Mouse (Mus musculus) hindbrain, embryonic 11.5 days (tissue): Measurements from ENCODE around the gene Ppil6. TPM values are rescaled to one million over a fixed set of nuclear protein-coding genes. Genes with fewer than 3 reads are reported as not detected.

Experiments
- ATAC-seq: fragments of 200-750 bp; cut with Nextera tagmentation; 2 replicates; pipeline ENCODE4 v1.8.0; 2017; ENCODE audit warnings: mild to moderate bottlenecking, moderate TSS enrichment, moderate library complexity; ENCODE audit not compliant: low FRiP score
- DNase-seq: peaks from one replicate; pipeline ENCODE4 v3.0.0-alpha.2; 2015; ENCODE audit warnings: low spot score
- H3K27ac ChIP-seq: fragments of 300-500 bp; sonication (generic); 2 replicates; pipeline ENCODE4 v1.5.1; 2014; ENCODE audit warnings: mild to moderate bottlenecking, low read depth, low read length
- H3K27me3 ChIP-seq: fragments of 300-500 bp; sonication (generic); 2 replicates; pipeline ENCODE4 v1.6.1; 2014; ENCODE audit warnings: mild to moderate bottlenecking, low read length, moderate library complexity, mixed read lengths; ENCODE audit not compliant: control insufficient read depth, insufficient read depth
- H3K36me3 ChIP-seq: fragments of 300-500 bp; sonication (generic); 2 replicates; pipeline ENCODE4 v1.6.1; 2014; ENCODE audit warnings: mild to moderate bottlenecking, low read length, moderate library complexity, mixed read lengths; ENCODE audit not compliant: control insufficient read depth, insufficient read depth
- H3K4me1 ChIP-seq: fragments of 300-500 bp; sonication (generic); replicated peaks from 2 replicates; pipeline ENCODE4 v1.6.1; 2014; ENCODE audit warnings: low read length, mixed read lengths; ENCODE audit not compliant: control insufficient read depth, insufficient read depth
- H3K4me2 ChIP-seq: fragments of 300-500 bp; sonication (generic); replicated peaks from 2 replicates; pipeline ENCODE4 v1.6.1; 2014; ENCODE audit warnings: mild to moderate bottlenecking, low read depth, low read length
- H3K4me3 ChIP-seq: fragments of 300-500 bp; sonication (generic); 2 replicates; pipeline ENCODE4 v1.5.1; 2014; ENCODE audit warnings: low read depth, low read length
- H3K9ac ChIP-seq: fragments of 300-500 bp; sonication (generic); 2 replicates; pipeline ENCODE4 v1.6.1; 2014; ENCODE audit warnings: low read depth, low read length
- H3K9me3 ChIP-seq: fragments of 300-500 bp; sonication (generic); 2 replicates; pipeline ENCODE4 v1.6.1; 2016; ENCODE audit warnings: low read length; ENCODE audit not compliant: control insufficient read depth
- WGBS: fragments of 180-500 bp; shearing (Covaris S2); extraction: QIAGEN DNeasy Blood & Tissue Kit; methylation state at CpG from one replicate; pipeline ENCODE4 v1.1.7; 2014; 5-methylcytosine and 5-hydroxymethylcytosine counted together
- polyA plus RNA-seq: library from polyadenylated mRNA; unstranded; fragments of >200 nt; fragmentation: Nextera tagmentation; extraction: Ambion mirVana; gene quantifications from 2 replicates; pipeline ENCODE4 v1.2.1, GENCODE M21; 2014

The Ppil6 gene
- polyA plus RNA-seq, 1 experiment from 2014 or later: 1.3 TPM

DNA sequence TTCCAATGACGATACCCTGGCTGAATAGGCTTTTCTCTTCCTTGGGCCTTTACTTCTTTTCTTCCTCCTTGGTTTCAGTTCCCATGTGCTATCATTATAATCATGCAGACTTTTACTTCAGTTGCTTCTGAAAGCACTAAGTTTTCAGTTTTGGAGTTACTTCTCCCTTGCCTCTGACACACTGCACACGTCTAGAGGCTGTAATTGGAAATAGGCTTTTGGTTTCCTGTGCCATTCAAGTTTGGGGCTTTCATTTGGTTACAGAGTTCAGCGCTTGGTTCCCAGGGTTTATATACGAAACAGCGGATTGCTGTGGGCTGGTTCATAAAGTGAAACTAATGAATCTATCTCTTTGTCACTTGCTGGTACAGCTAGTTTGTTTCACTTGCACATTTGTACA, 39.7 kb downstream of the Ppil6 start:
- Histone ChIP-seq H3K27me3 (no peaks in the 10 kb centered on the region), H3K9me3 (no peaks in the 10 kb centered on the region), H3K36me3 (peaks cover 9% of the 10 kb centered on the region; the same call in 1 of the 2 replicates), H3K4me1 (no peaks in the 10 kb centered on the region), H3K4me3 (no peak overlapping the region), H3K4me2 (no peak overlapping the region), H3K9ac (no peak overlapping the region), H3K27ac (no peak overlapping the region)
- DNase-seq (no peak), ATAC-seq (no peak)
- WGBS: 95% methylated on average over 5 of the region's 5 CpGs

DNA sequence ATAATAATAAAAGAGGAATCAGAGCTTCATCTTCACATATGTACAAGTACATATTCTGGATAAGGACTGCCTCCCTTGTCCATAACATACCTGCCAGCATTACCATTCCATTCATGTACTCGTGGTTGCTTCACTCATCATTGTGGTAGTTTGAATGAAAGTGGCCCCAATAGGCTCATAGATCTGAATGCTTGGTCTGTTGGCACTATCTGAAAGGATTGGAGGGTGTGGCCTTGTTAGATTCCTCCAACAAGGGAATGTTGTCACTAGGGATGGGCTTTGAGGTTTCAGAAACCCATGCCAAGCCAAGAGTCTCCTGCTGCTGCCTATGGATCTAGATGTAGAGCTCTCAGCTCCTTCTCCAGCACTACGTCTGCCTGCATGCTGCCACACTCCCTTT, 45.8 kb downstream of the Ppil6 start:
- no peak for DNase-seq
- 91% methylated on average over 2 of the region's 2 CpGs for WGBS
- H3K36me3 ChIP-seq: peaks cover 6% of the 10 kb centered on the region; the same call in 1 of the 2 replicates

DNA sequence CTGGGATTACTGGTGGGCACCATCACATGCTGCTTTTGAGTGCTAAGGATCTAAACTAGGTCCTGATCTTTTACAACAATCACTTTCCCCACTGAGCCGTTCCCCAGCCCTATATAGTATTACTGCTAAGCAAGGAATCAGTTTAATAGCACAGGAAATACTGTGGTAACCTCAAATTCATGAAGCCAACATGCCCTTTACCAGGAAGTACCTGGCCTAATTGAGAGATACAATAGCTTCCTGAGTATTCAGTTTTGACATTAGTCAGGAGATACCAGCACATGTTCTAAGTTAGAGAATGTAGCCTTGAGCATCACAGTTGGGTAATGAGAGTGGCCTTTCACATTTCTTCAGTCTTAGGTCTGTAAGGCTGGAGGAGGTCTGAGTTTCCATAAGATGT, 46.5 kb downstream of the Ppil6 start:
- H3K4me1 ChIP-seq: no peaks in the 10 kb centered on the region
- H3K36me3 ChIP-seq: peaks cover 6% of the 10 kb centered on the region; the same call in 1 of the 2 replicates
- H3K4me2 ChIP-seq: no peak overlapping the region
- DNase-seq (no peak), ATAC-seq (no peak)
- no peaks in the 10 kb centered on the region for H3K27me3 ChIP-seq
- H3K9ac ChIP-seq: no peak overlapping the region
- no peak overlapping the region for H3K4me3 ChIP-seq
- H3K27ac ChIP-seq: no peak overlapping the region
- no peaks in the 10 kb centered on the region for H3K9me3 ChIP-seq
- WGBS: 100% methylated on average over 1 of the region's 1 CpGs

More for the DNA sequence above, 45.8 kb downstream of the Ppil6 start:
- no peak overlapping the region for H3K4me3 ChIP-seq
- H3K27me3 ChIP-seq: no peaks in the 10 kb centered on the region
- H3K9ac ChIP-seq: no peak overlapping the region
- no peak overlapping the region for H3K4me2 ChIP-seq
- no peaks in the 10 kb centered on the region for H3K9me3 ChIP-seq
- no peak for ATAC-seq
- H3K27ac ChIP-seq: no peak overlapping the region
- H3K4me1 ChIP-seq: no peaks in the 10 kb centered on the region

DNA sequence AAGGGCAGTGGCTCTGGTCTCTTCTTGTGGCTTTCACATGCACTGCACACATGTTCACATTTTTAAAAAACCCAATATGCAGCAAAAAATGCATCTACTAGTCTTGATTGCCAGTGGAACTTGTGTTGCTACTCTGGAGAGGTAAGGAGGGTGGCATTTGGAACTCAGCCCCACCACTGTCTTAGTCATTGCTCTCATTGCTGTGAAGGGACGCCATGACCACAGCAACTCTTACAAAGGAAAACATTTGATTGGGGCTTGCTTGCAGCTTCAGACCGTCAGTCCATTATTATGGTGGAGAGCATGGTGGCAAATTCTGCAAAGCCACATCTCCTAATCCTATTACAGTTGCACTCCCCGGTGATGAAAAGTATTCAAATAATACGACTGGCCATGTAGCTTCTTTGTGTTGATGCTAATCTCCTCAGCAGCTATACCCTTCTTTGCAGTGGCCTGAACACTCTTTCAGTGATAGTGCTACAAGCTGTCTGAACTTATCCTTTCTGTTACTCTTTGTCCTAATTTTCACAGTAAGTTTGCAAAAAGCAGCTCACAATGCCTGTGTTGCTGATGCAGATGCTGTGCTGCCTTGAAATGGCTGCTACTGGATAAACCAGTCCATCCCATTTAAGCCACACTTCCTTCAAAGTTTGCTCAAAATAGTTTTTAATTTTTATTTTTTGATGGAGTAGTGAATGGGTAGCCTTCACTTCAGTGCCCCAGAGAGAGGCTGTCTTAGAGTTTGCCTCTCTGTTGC, 47.2 kb downstream of the Ppil6 start:
- 91% methylated on average over 4 of the region's 4 CpGs for WGBS
- ATAC-seq (no peak), DNase-seq (no peak)
- no peaks in the 10 kb centered on the region for H3K9me3 ChIP-seq
- H3K4me2 ChIP-seq: no peak overlapping the region
- no peak overlapping the region for H3K9ac ChIP-seq
- no peak overlapping the region for H3K4me3 ChIP-seq
- no peak overlapping the region for H3K27ac ChIP-seq
- H3K27me3 ChIP-seq: no peaks in the 10 kb centered on the region
- no peaks in the 10 kb centered on the region for H3K4me1 ChIP-seq
- peaks cover 6% of the 10 kb centered on the region; the same call in 1 of the 2 replicates for H3K36me3 ChIP-seq

DNA sequence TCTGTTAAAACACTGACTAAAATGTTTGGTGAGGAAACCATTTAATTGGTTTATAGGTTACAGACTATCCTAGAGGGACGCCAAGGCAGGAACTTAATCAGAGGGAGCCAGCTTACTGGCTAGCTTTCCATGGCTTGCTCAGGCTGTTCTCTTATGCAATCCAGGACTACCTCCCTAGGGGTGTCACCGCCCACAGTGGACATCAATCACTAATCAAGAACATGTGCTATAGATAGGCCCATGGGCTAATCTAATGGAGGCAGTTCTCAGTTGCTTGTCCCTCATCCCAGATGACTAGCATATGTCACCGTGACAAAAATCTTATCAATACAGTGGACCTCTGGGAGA, 47.7 kb downstream of the Ppil6 start:
- Histone ChIP-seq H3K4me2 (no peak overlapping the region), H3K4me1 (no peaks in the 10 kb centered on the region), H3K27me3 (no peaks in the 10 kb centered on the region), H3K27ac (no peak overlapping the region), H3K36me3 (peaks cover 5% of the 10 kb centered on the region; the same call in 1 of the 2 replicates), H3K9ac (no peak overlapping the region), H3K9me3 (no peaks in the 10 kb centered on the region), H3K4me3 (no peak overlapping the region)
- WGBS: 91% methylated on average over 3 of the region's 3 CpGs
- DNase-seq (no peak), ATAC-seq (no peak)

DNA sequence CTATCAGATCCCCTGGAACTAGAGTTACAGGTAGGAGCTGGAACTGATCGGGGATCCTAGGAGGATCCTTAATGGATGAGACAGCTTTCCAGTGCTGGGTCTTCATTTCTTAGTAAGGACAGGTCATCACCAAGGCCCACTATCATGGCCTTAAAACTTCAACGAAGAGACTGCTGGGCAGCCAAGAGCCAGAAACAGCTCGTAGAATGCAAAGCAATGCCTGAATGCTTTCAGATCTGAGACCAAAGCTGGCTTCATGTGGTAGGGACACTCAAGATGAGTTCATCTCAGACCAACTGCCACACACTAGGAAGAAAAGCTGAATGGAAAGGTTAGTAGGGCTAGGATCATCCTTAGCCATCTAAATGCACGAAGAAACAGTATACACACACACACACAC, 48.7 kb downstream of the Ppil6 start:
- no peak for ATAC-seq
- H3K4me2 ChIP-seq: no peak overlapping the region
- no peak overlapping the region for H3K9ac ChIP-seq
- no peak for DNase-seq
- no peaks in the 10 kb centered on the region for H3K9me3 ChIP-seq
- H3K36me3 ChIP-seq: 0 out of 2 replicates have a peak, but pooled peaks cover under 1% of the 10 kb centered on the region
- no peak overlapping the region for H3K4me3 ChIP-seq
- no peak overlapping the region for H3K27ac ChIP-seq
- H3K27me3 ChIP-seq: no peaks in the 10 kb centered on the region
- 92% methylated on average over 4 of the region's 4 CpGs for WGBS
- no peaks in the 10 kb centered on the region for H3K4me1 ChIP-seq

DNA sequence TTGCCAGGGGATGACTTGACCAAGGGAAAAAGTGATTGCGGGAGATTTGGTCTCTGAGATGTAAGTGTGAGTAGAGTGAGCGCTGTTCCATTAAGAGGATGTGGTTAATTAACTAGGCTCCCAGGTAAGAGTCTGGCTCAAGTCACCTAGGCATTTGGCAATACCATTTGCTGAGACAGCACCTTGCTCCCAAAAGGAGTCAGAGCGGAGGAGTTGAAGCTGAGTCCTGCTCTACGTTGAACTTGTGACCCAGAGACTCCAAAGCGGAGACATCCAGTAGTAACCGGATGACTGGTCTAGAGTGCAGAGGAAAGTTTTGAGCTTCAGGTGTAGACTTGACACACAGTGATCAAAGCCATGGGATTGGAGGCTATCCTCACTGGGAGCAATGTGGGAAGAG, 51.8 kb downstream of the Ppil6 start:
- H3K36me3 ChIP-seq: no peaks in the 10 kb centered on the region
- no peaks in the 10 kb centered on the region for H3K4me1 ChIP-seq
- no peak overlapping the region for H3K27ac ChIP-seq
- no peaks in the 10 kb centered on the region for H3K27me3 ChIP-seq
- 96% methylated on average over 6 of the region's 6 CpGs for WGBS
- ATAC-seq (no peak), DNase-seq (no peak)
- H3K4me3 ChIP-seq: no peak overlapping the region
- H3K9me3 ChIP-seq: no peaks in the 10 kb centered on the region
- H3K4me2 ChIP-seq: no peak overlapping the region
- H3K9ac ChIP-seq: no peak overlapping the region

DNA sequence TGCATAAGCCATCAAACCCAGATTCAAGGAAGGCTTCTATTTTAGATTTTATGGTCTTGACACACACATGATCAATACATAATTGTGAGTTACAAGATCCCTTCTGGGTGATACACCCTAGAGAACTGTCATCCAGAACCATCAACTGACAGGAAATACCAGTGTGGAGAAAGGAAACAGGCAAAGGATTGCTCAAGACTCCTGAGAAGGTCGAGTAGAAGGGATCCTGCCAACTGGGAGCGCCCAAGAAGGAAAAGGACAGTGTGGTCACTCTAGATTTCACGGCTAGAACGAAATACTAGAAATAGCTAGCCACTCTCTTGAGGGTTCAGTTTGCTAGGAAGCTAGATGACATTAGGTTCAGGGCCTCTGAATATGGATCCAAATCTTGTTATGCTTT, 53.2 kb downstream of the Ppil6 start:
- Histone ChIP-seq H3K9me3 (no peaks in the 10 kb centered on the region), H3K36me3 (no peaks in the 10 kb centered on the region), H3K4me2 (no peak overlapping the region), H3K4me3 (no peak overlapping the region), H3K27ac (no peak overlapping the region), H3K4me1 (no peaks in the 10 kb centered on the region), H3K27me3 (no peaks in the 10 kb centered on the region), H3K9ac (no peak overlapping the region)
- ATAC-seq (no peak), DNase-seq (no peak)
- 81% methylated on average over 4 of the region's 4 CpGs for WGBS

DNA sequence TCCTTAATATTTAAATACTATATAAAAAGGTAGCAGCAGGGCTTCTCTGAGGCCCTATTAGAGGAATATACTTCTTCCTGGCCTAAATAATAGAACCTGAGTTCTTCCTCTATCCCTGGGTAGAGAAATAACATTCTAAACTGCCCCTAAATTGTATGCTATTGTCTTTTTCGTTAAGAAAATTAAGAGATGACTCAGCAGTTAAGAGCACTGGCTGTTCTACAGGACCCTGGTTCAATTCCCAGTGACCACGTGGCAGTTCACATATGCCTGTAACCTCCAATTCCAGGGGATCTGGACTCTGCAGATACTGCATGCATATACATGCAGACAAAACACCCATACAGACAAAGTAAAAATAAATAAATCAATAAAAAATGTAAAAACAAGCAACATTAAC, 53.6 kb downstream of the Ppil6 start:
- H3K4me1 ChIP-seq: no peaks in the 10 kb centered on the region
- WGBS: 81% methylated on average over 2 of the region's 2 CpGs

More for the DNA sequence above, 53.6 kb downstream of the Ppil6 start:
- H3K36me3 ChIP-seq: no peaks in the 10 kb centered on the region
- DNase-seq (no peak), ATAC-seq (no peak)
- no peak overlapping the region for H3K4me2 ChIP-seq
- H3K27ac ChIP-seq: no peak overlapping the region
- no peak overlapping the region for H3K9ac ChIP-seq
- no peak overlapping the region for H3K4me3 ChIP-seq
- no peaks in the 10 kb centered on the region for H3K9me3 ChIP-seq
- no peaks in the 10 kb centered on the region for H3K27me3 ChIP-seq
